Mouse (Mus musculus) bone marrow, adult 2 months (tissue): ENCODE results near the gene Mapk10.

Experiments
- CTCF ChIP-seq: fragments of 200-500 bp; IDR thresholded peaks from 2 replicates; pipeline ENCODE4 v1.5.1; 2011; ENCODE audit warnings: low read length, control low read depth; ENCODE audit not compliant: control insufficient read depth, insufficient read depth
- POLR2A ChIP-seq: fragments of 200-500 bp; IDR thresholded peaks from 2 replicates; pipeline ENCODE4 v1.6.1; 2011; ENCODE audit warnings: low read depth, mild to moderate bottlenecking, control low read depth, low read length, borderline replicate concordance; ENCODE audit not compliant: control insufficient read depth

- TF ChIP-seq CTCF (no peak), POLR2A (no peak)
Measured at GRCm38 (mm10) chr5:103210018-103210417, 1.1 kb downstream of the Mapk10 start.
